Mouse (Mus musculus) fibroblast of lung, adult 2 months (primary cell): ENCODE data around the gene Ndufc1.
A peak's percentile ranks its signal among the peaks of the same experiment; 100 is the strongest.
"Not testable (repeated sequence)": the region's sequence is repeated elsewhere in the genome, so short reads cannot be mapped to it uniquely, and the experiment has no call there.

Experiments used
- DNase-seq: peaks from one replicate; pipeline ENCODE4 v3.0.0-alpha.2; 2011; ENCODE audit warnings: low read depth

Gene Ndufc1

DNA sequence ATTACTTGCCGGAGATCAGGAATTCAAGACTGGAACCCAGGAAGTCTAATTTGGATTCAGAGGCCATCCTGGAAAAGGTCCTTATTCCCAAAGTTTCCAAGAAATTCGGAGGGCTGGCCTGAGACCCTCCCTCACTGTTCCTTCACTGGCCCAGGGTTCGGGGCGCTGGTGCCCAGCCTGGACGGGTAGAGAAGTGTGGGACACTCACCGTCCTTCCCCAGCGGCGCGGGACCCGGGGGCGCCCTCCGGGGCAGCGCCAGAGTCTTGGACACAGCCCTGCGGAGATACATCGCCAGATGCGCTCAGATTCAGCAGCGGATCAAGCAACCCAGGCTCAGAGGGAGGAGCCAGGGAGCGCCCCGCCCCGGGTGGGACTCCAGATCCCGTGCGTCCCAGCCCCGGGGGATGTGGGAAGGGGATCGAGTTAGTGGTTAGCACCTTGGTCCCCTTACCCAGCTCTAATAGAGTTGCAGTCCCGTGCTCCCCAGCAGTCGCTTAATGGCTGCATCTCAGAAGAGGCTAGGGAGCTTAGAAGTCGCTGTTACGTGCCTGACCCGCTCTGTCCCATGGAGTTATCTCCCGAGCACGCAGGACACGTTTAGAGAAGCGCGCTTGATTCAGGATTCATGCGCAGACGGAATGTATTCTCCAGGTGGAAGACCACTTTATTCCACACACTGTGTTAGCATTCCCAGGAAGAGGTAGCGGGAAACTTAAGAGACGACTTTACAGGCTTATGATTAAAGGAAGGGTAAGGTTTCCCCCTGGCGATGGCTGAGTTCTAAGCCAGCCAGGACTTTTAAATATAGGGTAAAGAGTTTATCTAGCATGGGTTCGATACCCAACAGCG, 12.3 kb downstream of the Ndufc1 start, which contains the start of gene Mgarp:
TSS of gene Mgarp (minus strand) at position 520 of the 850 bp plus-strand sequence.
- DNase-seq: peak; percentile 46

DNA sequence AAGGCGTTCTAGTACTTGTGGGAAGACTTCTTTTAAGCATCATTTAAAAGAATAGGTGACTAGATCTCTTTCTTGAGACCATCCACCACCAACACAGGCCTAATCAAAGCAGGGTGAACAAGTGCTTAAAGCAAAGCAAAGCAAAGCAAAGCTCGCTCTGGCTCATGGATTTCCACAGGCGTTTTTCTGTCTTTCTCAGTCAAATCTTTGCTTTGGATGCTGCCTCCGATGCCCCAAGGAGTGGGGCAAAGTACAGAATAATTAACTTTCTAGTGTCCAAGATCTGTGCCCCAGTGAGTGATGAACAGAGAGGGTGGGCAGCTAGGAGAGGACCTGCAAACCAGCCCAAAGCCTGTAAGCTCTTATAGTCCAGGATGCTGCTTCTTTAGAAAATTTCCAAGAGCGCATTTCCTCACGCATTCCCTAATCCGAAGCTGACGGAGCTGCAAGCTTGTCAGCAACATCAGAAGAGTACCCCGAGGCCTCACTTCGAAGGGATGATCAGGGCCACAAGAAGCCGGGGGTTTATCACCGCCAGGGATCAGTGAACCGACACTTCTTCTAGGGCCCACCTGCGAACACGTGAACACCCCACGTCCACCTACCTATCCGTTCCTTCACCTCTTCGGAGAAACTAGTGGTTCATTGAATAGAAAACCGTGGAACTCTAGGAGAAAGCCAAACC, 13.2 kb downstream of the Ndufc1 start:
- DNase-seq: no peak

DNA sequence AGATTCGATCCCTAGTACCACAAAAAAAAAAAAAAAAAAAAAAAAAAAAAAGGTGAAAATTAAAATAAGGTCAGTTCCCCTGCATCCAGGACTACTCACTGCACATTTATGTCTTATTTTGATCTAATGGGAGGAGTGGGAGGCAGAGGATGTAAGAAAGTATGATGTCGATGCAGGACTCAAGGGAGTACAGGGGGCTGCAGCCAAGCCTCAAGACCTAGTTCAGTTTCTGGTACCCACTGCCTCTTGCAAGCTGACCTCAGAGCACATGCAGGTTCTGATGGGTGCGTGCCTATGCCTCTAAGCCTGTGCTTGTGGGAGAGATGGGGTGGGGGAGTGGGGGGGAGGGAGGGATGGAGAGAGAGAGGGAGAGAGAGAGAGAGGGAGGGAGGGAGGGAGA, 13.9 kb downstream of the Ndufc1 start:
- no peak for DNase-seq

DNA sequence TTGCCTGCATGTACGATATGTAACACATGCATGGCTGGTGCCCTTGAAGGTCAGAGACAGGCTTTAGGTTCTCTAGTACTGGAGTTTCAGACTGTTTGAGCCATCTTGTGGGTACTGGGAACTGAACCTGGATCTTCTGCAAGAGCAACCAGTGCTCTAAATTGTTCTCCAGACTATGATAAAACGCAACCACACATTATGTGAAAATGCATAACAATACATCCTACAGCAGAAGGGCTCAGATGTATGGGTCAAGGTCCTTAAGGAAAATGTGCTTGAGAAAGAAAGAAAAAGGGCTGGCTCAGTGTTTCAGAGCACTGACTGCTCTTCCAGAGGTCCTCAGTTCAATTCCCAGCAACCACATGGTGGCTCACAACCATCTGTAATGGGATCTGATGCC, 15.1 kb downstream of the Ndufc1 start:
- DNase-seq: no peak

DNA sequence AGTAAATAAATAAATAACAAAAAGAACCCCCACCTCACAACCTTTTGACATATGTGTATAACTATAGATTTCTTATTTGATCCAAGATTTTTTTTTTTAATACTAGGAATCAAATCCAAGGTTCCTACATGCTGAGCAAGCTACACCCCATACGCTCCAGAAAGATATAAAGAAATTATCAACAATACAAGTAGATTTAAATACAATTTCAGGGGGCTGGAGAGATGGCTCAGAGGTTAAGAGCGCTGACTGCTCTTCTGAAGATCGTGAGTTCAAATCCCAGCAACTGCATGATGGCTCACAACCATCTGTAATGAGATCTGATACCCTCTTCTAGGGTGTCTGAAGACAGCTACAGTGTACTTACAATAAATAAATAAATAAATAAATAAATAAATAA, 15.8 kb downstream of the Ndufc1 start:
- DNase-seq: not testable (repeated sequence)

DNA sequence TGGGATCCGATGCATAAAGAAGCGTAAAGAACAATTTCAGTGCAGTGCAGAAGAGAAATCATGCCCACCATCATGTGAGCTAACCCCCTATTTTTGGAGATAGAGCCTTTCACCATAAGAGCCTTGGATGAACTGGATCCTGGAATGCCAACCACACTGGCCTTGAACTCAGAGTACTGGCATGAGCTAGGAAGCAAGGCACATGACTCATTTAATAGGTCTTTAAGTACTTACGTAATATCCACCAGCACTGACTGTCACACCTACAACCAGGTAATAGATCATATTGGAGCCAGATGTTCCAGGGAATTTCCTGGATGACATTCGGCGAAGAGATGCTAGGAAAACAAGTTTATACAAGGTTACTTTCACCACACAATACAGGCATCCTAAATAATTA, 17.2 kb downstream of the Ndufc1 start:
- no peak for DNase-seq

DNA sequence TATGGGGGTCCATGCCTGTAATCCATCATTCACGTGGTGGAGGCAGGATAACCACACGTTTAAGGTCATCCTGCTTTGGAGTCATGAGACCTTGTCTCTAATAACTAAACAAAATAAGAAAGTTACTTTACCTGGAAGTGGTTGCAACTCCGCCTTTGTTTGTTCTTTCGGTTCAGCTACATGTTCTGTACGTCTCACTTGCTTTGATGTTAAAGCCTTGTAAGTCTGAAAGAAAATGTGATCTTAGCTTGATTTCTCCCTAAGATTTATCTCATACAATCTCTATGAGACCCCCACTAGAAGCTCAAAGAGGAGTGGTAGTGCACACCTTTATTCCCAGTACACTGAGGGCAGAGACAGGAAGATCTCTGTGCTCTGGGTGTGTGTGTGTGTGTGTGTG, 17.7 kb downstream of the Ndufc1 start:
- no peak for DNase-seq

DNA sequence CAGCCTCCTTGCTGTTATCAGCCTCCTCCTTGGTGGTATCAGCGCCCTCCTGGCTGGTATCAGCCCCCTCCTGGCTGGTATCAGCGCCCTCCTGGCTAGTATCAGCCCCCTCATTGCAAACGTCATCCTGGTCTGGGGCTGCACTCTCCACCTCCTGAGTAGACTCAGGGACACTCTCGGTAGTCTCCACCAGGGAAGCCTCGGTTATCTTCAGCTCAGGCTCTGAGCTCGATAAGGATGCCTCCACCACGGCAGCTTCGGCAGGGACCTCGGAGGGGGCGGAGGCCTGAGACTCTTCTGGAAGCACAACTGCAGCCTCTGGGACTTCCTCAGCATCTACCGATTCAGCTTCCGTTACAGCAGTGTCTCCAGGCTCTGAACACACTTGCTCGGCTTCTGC, 19.9 kb downstream of the Ndufc1 start:
- DNase-seq: no peak

DNA sequence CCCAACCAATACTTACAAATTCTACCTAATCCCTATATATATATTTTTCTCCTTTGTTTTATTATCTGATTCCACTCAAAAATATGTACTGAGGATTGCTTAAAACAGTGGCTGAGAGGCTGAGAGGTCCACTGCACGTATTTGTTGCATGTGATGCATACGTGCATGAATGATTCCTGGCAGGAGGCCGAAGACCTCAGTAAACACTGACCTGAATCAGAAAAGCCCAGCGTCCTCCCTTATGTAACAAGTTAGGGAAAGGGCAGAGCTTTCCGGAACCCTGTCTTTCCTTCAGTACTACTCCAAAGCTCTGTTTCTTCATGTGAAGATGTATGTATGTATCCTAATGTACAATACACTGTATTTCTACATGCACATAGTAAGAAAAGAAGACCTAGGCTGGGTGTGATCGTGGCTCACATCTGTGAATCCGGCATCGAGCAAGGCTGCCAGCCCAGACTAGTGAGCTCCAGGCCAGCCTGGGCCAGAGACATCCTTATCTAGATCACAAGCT, 20.9 kb downstream of the Ndufc1 start:
- DNase-seq: no peak

DNA sequence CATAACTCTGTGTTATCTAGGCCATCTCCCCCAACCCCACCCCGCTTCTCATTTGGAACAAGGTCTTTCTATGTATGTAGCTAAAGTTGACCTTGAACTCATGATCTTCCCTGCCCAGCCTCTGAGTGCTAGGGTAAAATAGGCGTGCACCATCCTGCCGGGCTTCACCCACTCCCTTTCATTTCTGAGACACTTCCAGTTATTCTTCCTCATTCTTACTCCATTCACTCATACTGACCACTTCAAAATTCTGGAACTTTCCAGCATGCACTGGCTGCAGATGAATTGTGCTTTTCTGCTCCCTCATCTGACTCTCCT, 21.7 kb downstream of the Ndufc1 start:
- no peak for DNase-seq

DNA sequence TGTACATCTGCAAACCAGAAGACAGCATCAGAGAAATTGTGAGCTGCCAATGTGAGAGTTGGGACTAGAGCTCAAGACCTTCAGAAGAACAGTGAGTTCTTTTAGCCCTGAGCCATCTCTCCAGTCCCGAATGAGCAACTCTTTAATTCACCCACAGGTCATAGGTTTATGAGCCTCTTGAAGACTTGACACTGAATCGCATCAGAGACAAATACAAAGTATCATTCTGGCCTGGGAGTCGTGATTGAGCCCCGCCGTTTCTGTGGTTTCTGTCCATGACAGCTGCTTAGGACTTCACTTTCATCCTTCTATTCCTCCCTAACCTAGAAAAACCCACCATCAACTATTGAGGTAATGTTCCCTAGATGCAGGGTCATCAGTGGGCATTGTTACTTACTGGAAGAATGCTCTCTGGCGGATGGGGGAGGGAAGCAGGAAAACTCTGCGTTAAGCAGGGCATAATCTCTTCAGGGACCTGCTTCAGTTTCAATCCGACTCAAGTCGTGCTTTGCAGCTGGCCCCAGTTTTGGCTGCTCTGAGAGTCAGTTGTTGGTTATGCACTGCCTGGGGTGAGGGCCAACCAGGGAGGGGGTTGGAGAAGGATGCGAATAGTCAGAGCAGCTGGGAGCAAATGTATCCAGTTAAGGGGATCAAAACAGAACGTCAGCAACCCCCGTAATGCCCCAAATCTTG, 22.2 kb downstream of the Ndufc1 start:
- no peak for DNase-seq

DNA sequence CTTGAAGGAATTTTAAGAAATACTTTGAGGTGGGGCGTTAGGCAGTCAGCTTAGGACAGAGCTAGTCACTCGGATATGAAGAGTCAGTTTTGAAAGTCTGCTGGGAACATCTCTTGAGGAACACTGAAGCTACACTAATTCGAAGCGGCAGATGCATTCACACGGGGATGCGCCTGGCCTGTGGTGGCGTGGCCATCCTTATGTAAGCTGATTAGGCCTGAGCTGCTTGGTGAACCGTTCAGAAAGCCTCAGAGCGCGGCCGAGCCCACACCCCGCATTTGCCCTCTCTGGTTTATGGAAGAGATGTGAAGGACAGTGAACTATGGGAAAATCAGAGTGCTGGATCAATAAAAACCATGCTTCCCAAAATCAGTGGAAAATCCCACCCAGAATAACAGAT, 25.4 kb downstream of the Ndufc1 start:
- no peak for DNase-seq

DNA sequence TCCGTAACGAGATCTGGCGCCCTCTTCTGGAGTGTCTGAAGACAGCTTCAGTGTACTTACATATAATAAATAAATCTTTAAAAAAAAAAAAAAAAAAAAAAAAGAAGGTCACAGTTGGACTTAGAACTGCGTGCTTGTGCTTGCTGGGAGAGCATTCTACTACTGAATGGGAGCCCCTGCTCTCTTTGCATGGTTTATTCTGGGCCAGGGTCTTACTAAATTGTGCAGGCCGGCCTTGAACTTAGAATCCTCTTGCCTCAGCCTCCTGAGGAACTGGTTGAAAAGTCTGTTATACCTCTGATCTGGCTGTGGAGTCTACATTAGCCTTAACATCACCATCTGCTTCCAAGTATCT, 28.2 kb downstream of the Ndufc1 start:
- DNase-seq: no peak

DNA sequence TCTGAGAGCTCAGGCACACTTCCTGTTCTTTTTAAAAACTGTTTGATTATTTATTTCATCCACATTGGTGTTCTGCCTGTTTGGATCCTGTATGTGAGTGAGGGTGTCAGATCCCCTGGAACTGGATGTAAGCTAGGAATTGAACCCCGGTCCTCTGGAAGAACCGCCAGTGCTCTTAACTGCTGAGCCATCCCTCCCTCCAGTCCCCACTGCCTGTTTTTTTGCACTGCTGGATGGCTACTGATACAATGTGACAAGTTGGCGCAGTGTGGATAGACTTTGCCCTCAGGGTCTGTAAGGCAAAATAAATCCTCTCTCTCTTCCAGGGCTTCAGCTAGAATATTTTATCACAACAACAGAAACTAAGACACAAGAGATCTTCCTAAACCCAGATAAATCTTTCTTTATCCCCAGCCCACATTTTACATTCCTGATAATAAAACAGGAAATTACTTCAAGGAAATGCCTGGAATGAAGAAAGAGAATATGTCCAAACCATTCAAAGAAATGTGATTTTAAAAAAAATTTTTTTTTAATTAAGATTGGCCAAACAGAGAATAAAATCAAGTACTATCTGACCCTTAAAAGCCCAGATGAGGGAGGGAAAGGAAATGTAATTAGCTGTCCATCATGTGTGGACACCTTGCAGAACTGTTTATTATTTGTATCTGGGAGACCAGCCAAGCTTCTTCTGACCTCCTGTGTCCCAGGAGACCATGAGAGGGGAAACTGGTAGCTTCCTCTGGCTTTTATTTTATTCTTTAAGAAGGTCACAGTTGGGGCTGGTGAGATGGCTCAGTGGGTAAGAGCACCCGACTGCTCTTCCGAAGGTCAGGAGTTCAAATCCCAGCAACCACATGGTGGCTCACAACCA, 28.8 kb downstream of the Ndufc1 start:
- DNase-seq: no peak

DNA sequence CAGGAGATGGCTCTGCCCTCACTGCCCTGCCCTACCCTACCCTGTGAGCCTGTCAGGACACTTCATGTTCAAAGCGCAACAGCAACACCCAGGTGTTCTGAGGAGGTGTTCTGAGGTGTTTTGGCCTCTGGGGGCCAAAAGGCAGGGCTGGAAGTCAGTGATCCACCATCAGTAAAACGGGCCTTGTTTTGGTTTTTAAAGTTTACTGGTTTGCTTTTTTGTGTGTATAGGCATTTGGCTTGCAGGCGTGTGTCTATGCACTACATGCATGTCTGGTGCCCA, 30.2 kb downstream of the Ndufc1 start:
- DNase-seq: no peak

DNA sequence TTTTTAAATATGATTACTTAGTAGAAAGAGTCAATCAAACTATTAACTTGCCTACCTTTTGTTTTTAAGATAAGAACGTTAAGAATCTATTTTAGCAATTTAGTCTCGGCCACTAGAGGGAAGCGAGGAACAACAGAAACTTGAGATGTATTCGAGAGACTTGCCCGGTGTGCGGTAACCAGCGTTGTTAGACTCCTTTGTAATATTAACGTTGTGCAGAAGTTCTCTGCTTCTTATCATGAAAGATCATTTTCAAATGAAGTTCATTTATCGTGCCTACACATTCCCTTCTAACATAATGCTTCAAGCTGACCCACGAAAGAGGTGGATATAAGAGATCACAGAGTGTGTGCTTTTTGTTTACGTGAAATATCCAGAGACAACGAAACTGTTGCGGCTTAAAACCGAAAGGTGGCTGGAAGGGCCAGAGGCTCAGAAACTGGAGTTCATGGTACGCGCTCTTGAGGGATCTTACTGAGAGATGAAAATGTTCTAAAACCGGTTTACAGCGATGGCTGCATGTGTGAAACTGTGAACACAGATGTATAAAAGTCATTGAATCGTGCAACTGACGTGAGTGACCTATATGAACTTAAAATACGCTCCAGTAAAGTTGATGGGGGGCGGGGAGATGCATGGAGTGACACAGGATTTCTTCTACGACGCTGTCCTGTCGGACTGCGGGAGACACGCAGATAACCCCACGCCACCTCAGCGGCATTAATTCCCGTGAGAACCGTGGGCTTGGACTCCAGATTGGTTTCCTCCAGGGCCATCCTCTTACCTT, 30.7 kb downstream of the Ndufc1 start:
- peak; percentile 54 for DNase-seq

DNA sequence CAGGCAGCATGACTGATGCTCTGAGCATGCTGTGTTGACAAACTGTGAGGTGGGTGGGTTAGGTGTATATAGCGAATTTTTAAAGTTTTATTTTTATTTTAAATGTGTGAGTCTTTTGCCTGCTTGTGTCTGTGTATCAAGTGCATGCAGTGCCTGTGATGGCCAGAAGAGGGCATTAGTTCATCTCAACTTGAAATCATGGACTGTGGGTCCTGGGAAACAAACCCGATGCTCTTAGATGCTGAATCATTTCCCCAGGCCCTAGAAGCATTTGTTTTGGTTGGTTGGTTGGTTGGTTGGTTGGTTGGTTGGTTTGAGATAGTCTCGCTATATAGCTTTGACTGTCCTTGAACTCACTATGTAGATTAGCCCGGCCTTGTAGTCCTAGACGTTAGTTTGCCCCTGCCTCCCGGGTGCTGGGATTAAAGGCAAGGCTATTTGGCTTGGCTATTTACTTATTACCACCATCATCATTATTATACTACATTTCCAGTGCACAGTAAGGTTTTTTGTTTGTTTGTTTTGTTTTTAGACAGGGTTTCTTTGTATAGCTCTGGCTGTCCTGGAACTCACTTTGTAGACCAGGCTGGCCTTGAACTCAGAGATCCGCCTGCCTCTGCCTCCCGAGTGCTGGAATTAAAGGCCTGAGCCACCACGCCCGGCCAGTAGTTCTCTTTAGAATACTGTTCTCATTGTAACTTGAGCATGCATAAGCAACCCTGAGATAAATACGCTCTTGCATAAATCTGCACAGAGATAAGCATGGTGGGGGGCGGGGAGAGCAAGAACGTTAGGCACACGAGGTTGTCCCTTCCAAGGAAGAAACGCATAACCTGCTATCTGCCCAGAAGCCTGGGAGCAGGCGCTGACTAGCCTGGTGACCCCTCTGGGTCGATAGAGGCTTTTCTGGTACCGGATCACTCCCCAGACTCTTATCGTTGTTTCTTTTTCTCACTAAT, 33.2 kb downstream of the Ndufc1 start:
- DNase-seq: peak; percentile 28

DNA sequence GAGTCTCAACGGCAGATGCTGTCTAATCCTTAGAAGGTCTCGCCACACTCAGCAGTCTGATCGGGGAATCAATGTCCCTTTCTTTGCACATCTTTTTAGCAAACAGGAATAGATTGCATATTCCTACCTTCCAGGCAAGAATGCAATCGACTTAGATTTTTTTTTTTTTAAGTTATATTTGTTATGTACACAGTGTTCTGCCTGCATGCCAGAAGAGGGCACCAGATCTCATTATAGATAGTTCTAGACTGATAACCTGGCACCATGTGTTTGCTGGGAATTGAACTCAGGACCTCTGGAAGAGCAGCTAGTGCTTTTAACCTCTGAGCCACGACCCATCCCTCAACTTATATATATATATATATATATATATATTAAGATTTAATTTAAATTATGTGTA, 35.2 kb downstream of the Ndufc1 start:
- DNase-seq: no peak

DNA sequence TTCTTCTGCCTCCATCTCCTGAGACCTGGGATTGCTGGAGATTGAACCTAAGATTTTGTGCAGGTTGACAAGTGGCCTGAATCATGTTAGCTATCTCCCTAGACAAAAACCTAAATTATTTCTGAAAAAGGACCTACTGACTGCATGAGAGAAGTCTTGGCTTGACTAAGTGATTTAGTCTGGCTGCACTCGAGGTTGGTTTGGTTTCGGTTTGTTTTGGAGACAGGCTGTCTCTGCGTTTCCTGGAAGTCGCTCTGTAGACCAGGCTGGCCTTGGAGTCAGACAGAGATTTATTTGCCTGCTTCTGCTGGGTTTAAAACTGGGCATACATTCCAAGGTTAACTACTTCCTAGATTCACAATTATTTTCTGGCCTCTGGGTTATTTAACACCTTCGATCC, 35.9 kb downstream of the Ndufc1 start:
- DNase-seq: peak; percentile 21

DNA sequence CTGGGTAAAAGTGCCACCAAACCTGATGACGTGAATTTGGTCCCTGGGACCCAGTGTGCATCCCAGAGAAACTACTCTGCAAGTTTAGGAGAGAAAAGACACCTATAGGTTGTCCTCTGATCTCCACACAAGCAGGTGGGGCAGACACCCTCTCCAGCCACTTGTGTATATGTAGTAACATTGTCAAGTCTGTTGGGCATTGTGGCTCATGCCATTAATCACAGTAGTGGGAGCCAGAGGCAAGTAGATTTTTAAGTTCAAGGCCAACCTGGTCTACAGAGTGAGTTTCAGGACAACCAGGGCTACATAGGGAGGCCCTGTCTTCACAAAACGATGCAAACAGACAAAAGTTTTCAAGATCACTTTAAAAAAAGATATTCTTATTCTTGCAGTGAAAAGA, 37.0 kb downstream of the Ndufc1 start:
- DNase-seq: no peak
